Mouse (Mus musculus) hindbrain, postnatal 0 days (tissue): ENCODE results near the gene Micu1. TPM values are rescaled to one million over a fixed set of nuclear protein-coding genes. Genes with fewer than 3 reads are reported as not detected.

Source experiments
- ATAC-seq: fragments of 200-750 bp; cut with Nextera tagmentation; 2 replicates; pipeline ENCODE4 v1.8.0; 2017; ENCODE audit warnings: mild to moderate bottlenecking, moderate TSS enrichment, moderate library complexity
- DNase-seq: peaks from one replicate; pipeline ENCODE4 v3.0.0-alpha.2; 2015; ENCODE audit warnings: low spot score
- H3K27ac ChIP-seq: fragments of 300-500 bp; sonication (generic); 2 replicates; pipeline ENCODE4 v1.5.1; 2014; ENCODE audit warnings: mild to moderate bottlenecking
- H3K27me3 ChIP-seq: fragments of 300-500 bp; sonication (generic); 2 replicates; pipeline ENCODE4 v1.6.1; 2014; ENCODE audit warnings: low read length, mixed read lengths; ENCODE audit not compliant: insufficient read depth
- H3K36me3 ChIP-seq: fragments of 300-500 bp; sonication (generic); 2 replicates; pipeline ENCODE4 v1.6.1; 2014; ENCODE audit warnings: low read length, mixed read lengths; ENCODE audit not compliant: insufficient read depth
- H3K4me1 ChIP-seq: fragments of 300-500 bp; sonication (generic); 2 replicates; pipeline ENCODE4 v1.6.1; 2014; ENCODE audit warnings: antibody characterized with exemption, low read length, mixed read lengths; ENCODE audit not compliant: insufficient read depth
- H3K4me2 ChIP-seq: fragments of 300-500 bp; sonication (generic); 2 replicates; pipeline ENCODE4 v1.6.1; 2014; ENCODE audit warnings: low read depth, mild to moderate bottlenecking, low read length, moderate library complexity, mixed read lengths
- H3K4me3 ChIP-seq: fragments of 300-500 bp; sonication (generic); 2 replicates; pipeline ENCODE4 v1.5.1; 2014; ENCODE audit warnings: low read length
- H3K9ac ChIP-seq: fragments of 300-500 bp; sonication (generic); replicated peaks from 2 replicates; pipeline ENCODE4 v1.6.1; 2014; ENCODE audit warnings: mild to moderate bottlenecking, low read length, moderate library complexity, mixed read lengths
- H3K9me3 ChIP-seq: fragments of 300-500 bp; sonication (generic); 2 replicates; pipeline ENCODE4 v1.6.1; 2016; ENCODE audit warnings: low read length, mixed read lengths
- CTCF ChIP-seq: IDR thresholded peaks from 2 replicates; pipeline ENCODE4 v1.5.1; 2016; ENCODE audit warnings: antibody characterized with exemption, control low read depth, low read depth
- WGBS: fragments of 180-500 bp; shearing (Covaris S2); extraction: QIAGEN DNeasy Blood & Tissue Kit; methylation state at CpG from one replicate; pipeline ENCODE4 v1.1.7; 2014; 5-methylcytosine and 5-hydroxymethylcytosine counted together
- polyA plus RNA-seq: library from polyadenylated mRNA; unstranded; fragments of >200 nt; fragmentation: Nextera tagmentation; extraction: Ambion mirVana; gene quantifications from 2 replicates; pipeline ENCODE4 v1.2.1, GENCODE M21; 2015
- total RNA-seq: library from RNA; depleted of rRNA; stranded (reverse); fragments of >200 nt; gene quantifications from 2 replicates; pipeline ENCODE4 v1.2.3, GENCODE M21; 2014

Micu1 gene
- total and polyA plus RNA-seq, 2 experiments from 2014 or later, result 73.4 to 74.9 TPM

- H3K4me3 ChIP-seq, result no peak overlapping the region
- H3K27ac ChIP-seq, result no peak overlapping the region
- no peaks in the 10 kb centered on the region for H3K9me3 ChIP-seq
- 78% methylated on average over 15 of the region's 15 CpGs for WGBS
- ATAC-seq, result no peak
- no peak overlapping the region for H3K9ac ChIP-seq
- TF ChIP-seq CTCF, result no peak
- no peaks in the 10 kb centered on the region for H3K27me3 ChIP-seq
- DNase-seq, result no peak
- H3K36me3 ChIP-seq, result no peaks in the 10 kb centered on the region
- H3K4me1 ChIP-seq, result peaks cover 8% of the 10 kb centered on the region
- H3K4me2 ChIP-seq, result no peak overlapping the region
Measured at GRCm38 (mm10) chr10:59877421-59878117, 175.3 kb downstream of the Micu1 start.

GRCm38 (mm10) chr10:59878823-59879222 lies 176.5 kb downstream of the Micu1 start:
- no peak for TF ChIP-seq CTCF
- H3K4me1 ChIP-seq, result peaks cover 8% of the 10 kb centered on the region
- peak; percentile 46 for DNase-seq
- peak overlapping the region; percentile 78 for H3K4me3 ChIP-seq
- no peaks in the 10 kb centered on the region for H3K9me3 ChIP-seq
- peak overlapping the region; percentile 97 for H3K9ac ChIP-seq
- peak overlapping the region; percentile 78 for H3K4me2 ChIP-seq
- 17% methylated on average over 5 of the region's 5 CpGs for WGBS
- ATAC-seq, result peak; percentile 11; the same call in 1 of the 2 replicates
- H3K27me3 ChIP-seq, result no peaks in the 10 kb centered on the region
- H3K27ac ChIP-seq, result peak overlapping the region; percentile 100
- no peaks in the 10 kb centered on the region for H3K36me3 ChIP-seq

- Histone ChIP-seq H3K4me3 (peak within 1 kb of the TSS; percentile 78), H3K4me1 (peaks cover 8% of the 10 kb centered on the region), H3K27ac (peak within 1 kb of the TSS; percentile 100), H3K4me2 (peak within 1 kb of the TSS; percentile 78), H3K9me3 (no peaks in the 10 kb centered on the region), H3K9ac (peak within 1 kb of the TSS; percentile 97), H3K36me3 (no peaks in the 10 kb centered on the region), H3K27me3 (no peaks in the 10 kb centered on the region)
- WGBS, result under 1% methylated on average over 79 of the region's 80 CpGs
- TF ChIP-seq CTCF, result 0 out of 2 replicates have a peak, but pooled peaks have one; percentile 8
- ATAC-seq, result peak; percentile 95
- peak; percentile 98 for DNase-seq
Measured at GRCm38 (mm10) chr10:59879255-59880028, 177.2 kb downstream of the Micu1 start, which contains the start of gene Dnajb12. Gene Dnajb12, plus strand, starts transcription at chr10:59879556.

GRCm38 (mm10) chr10:59880029-59880386 lies 177.7 kb downstream of the Micu1 start:
- Histone ChIP-seq H3K36me3 (no peaks in the 10 kb centered on the region), H3K27ac (peak overlapping the region; percentile 100), H3K9me3 (no peaks in the 10 kb centered on the region), H3K9ac (peak overlapping the region; percentile 97), H3K4me2 (peak overlapping the region; percentile 78), H3K4me1 (peaks cover 8% of the 10 kb centered on the region), H3K27me3 (no peaks in the 10 kb centered on the region), H3K4me3 (peak overlapping the region; percentile 78)
- DNase-seq, result no peak
- peak; percentile 66 for ATAC-seq
- WGBS, result under 1% methylated on average over 13 of the region's 13 CpGs
- TF ChIP-seq CTCF, result no peak

- no peak for ATAC-seq
- Histone ChIP-seq H3K9ac (peak overlapping the region; percentile 97; the same call in 1 of the 2 replicates), H3K4me3 (peak overlapping the region; percentile 78), H3K36me3 (no peaks in the 10 kb centered on the region), H3K9me3 (no peaks in the 10 kb centered on the region), H3K4me2 (peak overlapping the region; percentile 78), H3K27me3 (no peaks in the 10 kb centered on the region), H3K27ac (no peak overlapping the region), H3K4me1 (peaks cover 8% of the 10 kb centered on the region)
- 83% methylated on average over 7 of the region's 7 CpGs for WGBS
- TF ChIP-seq CTCF, result no peak
- DNase-seq, result no peak
Measured at GRCm38 (mm10) chr10:59880837-59881236, 178.6 kb downstream of the Micu1 start.

GRCm38 (mm10) chr10:59884327-59885173 lies 182.3 kb downstream of the Micu1 start:
- H3K9me3 ChIP-seq, result no peaks in the 10 kb centered on the region
- WGBS, result 88% methylated on average over 10 of the region's 10 CpGs
- no peak overlapping the region for H3K4me2 ChIP-seq
- H3K27me3 ChIP-seq, result no peaks in the 10 kb centered on the region
- H3K4me3 ChIP-seq, result no peak overlapping the region
- peaks cover 8% of the 10 kb centered on the region for H3K4me1 ChIP-seq
- ATAC-seq (no peak), DNase-seq (no peak)
- H3K36me3 ChIP-seq, result no peaks in the 10 kb centered on the region
- no peak overlapping the region for H3K27ac ChIP-seq
- no peak for TF ChIP-seq CTCF
- H3K9ac ChIP-seq, result no peak overlapping the region
